Mouse (Mus musculus): ENCODE results near the gene Sox1.

- TF ChIP-seq CTCF (IDR thresholded peaks at IDR 0.05; ENCODE audit: extremely low read depth, insufficient read depth, low read length) (no peak), POLR2A (IDR thresholded peaks at IDR 0.05; ENCODE audit: extremely low read depth, insufficient read depth, low read length) (no peak)
Measured at GRCm38 (mm10) chr8:12381111-12381510, 14.0 kb upstream of the Sox1 start.
